Mouse (Mus musculus) bone marrow macrophage, adult 2 months (primary cell): Measurements from ENCODE around the gene Skp1a. TPM values are rescaled to one million over a fixed set of nuclear protein-coding genes. Genes with fewer than 3 reads are reported as not detected.
A peak's percentile ranks its signal among the peaks of the same experiment; 100 is the strongest.

Experiments
- H3K27ac ChIP-seq: 2 replicates; pipeline ENCODE4 v1.5.1; 2012; ENCODE audit warnings: low read depth, low read length; ENCODE audit not compliant: insufficient read depth
- H3K4me1 ChIP-seq: 2 replicates; pipeline ENCODE4 v1.6.1; 2012; ENCODE audit warnings: low read length; ENCODE audit not compliant: control insufficient read depth, insufficient read depth
- H3K4me3 ChIP-seq: 2 replicates; pipeline ENCODE4 v1.5.1; 2012; ENCODE audit warnings: mild to moderate bottlenecking, low read length, moderate library complexity; ENCODE audit not compliant: insufficient read depth
- CTCF ChIP-seq: IDR thresholded peaks from 2 replicates; pipeline ENCODE4 v1.5.1; 2012; ENCODE audit warnings: low read depth, mild to moderate bottlenecking, low read length, moderate library complexity
- POLR2A ChIP-seq: IDR thresholded peaks from 2 replicates; pipeline ENCODE4 v1.6.1; 2012; ENCODE audit warnings: mild to moderate bottlenecking, low read depth, low read length, borderline replicate concordance
- polyA plus RNA-seq: library from polyadenylated mRNA; stranded (reverse); fragments of >200 nt; gene quantifications from 2 replicates; pipeline ENCODE4 v1.2.4, GENCODE M21; 2012; ENCODE audit not compliant: missing spikeins, insufficient read depth, insufficient read length

Skp1a gene
- polyA plus RNA-seq, 1 experiment = 164 TPM

- Histone ChIP-seq H3K4me3 (peak within 1 kb of the TSS; percentile 61), H3K4me1 (no peaks in the 10 kb centered on the region), H3K27ac (no peak within 1 kb of the TSS)
- TF ChIP-seq POLR2A (no peak), CTCF (no peak)
Observed at GRCm38 (mm10) chr11:52282774-52283595, 51.2 kb downstream of the Skp1a start, which contains the start of gene Tcf7. Gene Tcf7 (minus strand): TSS chr11:52283014.

GRCm38 (mm10) chr11:52283596-52284571, 52.1 kb downstream of the Skp1a start:
- Histone ChIP-seq H3K27ac (no peak overlapping the region), H3K4me3 (peak overlapping the region; percentile 10; the same call in 1 of the 2 replicates), H3K4me1 (no peaks in the 10 kb centered on the region)
- TF ChIP-seq POLR2A (no peak), CTCF (no peak)

GRCm38 (mm10) chr11:52286301-52286957, 54.6 kb downstream of the Skp1a start:
- no peak for TF ChIP-seq CTCF
- no peak for TF ChIP-seq POLR2A
- H3K4me1 ChIP-seq = no peaks in the 10 kb centered on the region
- H3K4me3 ChIP-seq = no peak overlapping the region
- no peak overlapping the region for H3K27ac ChIP-seq

GRCm38 (mm10) chr11:52286958-52287305, 55.1 kb downstream of the Skp1a start:
- TF ChIP-seq POLR2A (no peak), CTCF (no peak)
- Histone ChIP-seq H3K4me3 (no peak overlapping the region), H3K4me1 (no peaks in the 10 kb centered on the region), H3K27ac (no peak overlapping the region)

- no peaks in the 10 kb centered on the region for H3K4me1 ChIP-seq
Observed at GRCm38 (mm10) chr11:52292346-52292745, 60.6 kb downstream of the Skp1a start.

GRCm38 (mm10) chr11:52292894-52293293, 61.1 kb downstream of the Skp1a start:
- TF ChIP-seq CTCF (no peak), POLR2A (no peak)
- no peak overlapping the region for H3K27ac ChIP-seq
- H3K4me1 ChIP-seq = no peaks in the 10 kb centered on the region
- no peak overlapping the region for H3K4me3 ChIP-seq

More at GRCm38 (mm10) chr11:52292346-52292745, 60.6 kb downstream of the Skp1a start:
- H3K4me3 ChIP-seq = no peak overlapping the region
- no peak overlapping the region for H3K27ac ChIP-seq
- no peak for TF ChIP-seq CTCF
- no peak for TF ChIP-seq POLR2A

GRCm38 (mm10) chr11:52294103-52294502, 62.3 kb downstream of the Skp1a start:
- H3K4me3 ChIP-seq = no peak overlapping the region
- H3K27ac ChIP-seq = no peak overlapping the region
- no peaks in the 10 kb centered on the region for H3K4me1 ChIP-seq
- no peak for TF ChIP-seq POLR2A

Other genes starting within 250 kb of the Skp1a start
- gene Ube2b, start 231.2 kb upstream of the Skp1a start, polyA plus RNA-seq = 150 and 184 TPM in 2 replicates
- gene Cdkl3, start 227.8 kb upstream of the Skp1a start, polyA plus RNA-seq = 0.86 and 1.7 TPM in 2 replicates
- gene Ppp2ca, start 133.3 kb upstream of the Skp1a start, polyA plus RNA-seq = 47.8 and 49.2 TPM in 2 replicates
- gene Olfr1373, start 86.5 kb upstream of the Skp1a start, polyA plus RNA-seq = not detected in 2 replicates
- gene Olfr1371, start 18.0 kb upstream of the Skp1a start, polyA plus RNA-seq = not detected in 2 replicates
- gene Tcf7, start 51.0 kb downstream of the Skp1a start, polyA plus RNA-seq = 0.53 TPM in 1 of 2 replicates, not detected in the other
- gene Vdac1, start 128.9 kb downstream of the Skp1a start, polyA plus RNA-seq = 116 and 118 TPM in 2 replicates
- gene 9530068E07Rik, start 164.4 kb downstream of the Skp1a start, polyA plus RNA-seq = 134 and 137 TPM in 2 replicates